Mouse (Mus musculus): ENCODE measurements around the gene Gm21987. TPM values are rescaled to one million over a fixed set of nuclear protein-coding genes. Genes with fewer than 3 reads are reported as not detected.

The Gm21987 gene
- not detected in 2 replicates for total RNA-seq (2012; rRNA removed)

- peak; percentile 84 for DNase-seq (ENCODE audit: low read depth, low spot score)
- peaks cover 2 to 8% of the 10 kb centered on the region in 2 experiments; a peak in 2 of 4 replicates for H3K4me1 ChIP-seq (ENCODE audit: control insufficient read depth in 2 of 2, insufficient read depth in 2 of 2, low read length in 2 of 2, poor library complexity in 1 of 2)
- H3K9me3 ChIP-seq (ENCODE audit: control insufficient read depth, insufficient read depth, low read depth, low read length): no peaks in the 10 kb centered on the region
- H3K9ac ChIP-seq (ENCODE audit: insufficient read depth, low read depth, low read length, poor library complexity, severe bottlenecking): peak within 1 kb of the TSS; percentile 96
- in situ Hi-C loops (cut with MboI; ENCODE audit: low sequenced_read_pairs in 2 of 2, unreplicated experiment in 2 of 2): loop anchor here (10.0 to 25.0 kb wide), 3 partner anchors 138 to 716 kb away; no protein-coding TSS in a partner anchor
- TF ChIP-seq CHD2 (IDR thresholded peaks at IDR 0.05; ENCODE audit: low read depth, low read length): no peak
- peak within 1 kb of the TSS; percentile 88 to 94 for H3K4me3 ChIP-seq (ENCODE audit: insufficient read depth in 1 of 2, low read depth in 1 of 2, low read length in 2 of 2, poor library complexity in 1 of 2, severe bottlenecking in 1 of 2)
- H3K36me3 ChIP-seq (ENCODE audit: control insufficient read depth, insufficient read depth, low read length, poor library complexity, severe bottlenecking): peaks cover 13% of the 10 kb centered on the region
- peak within 1 kb of the TSS; percentile 76 for H3K27ac ChIP-seq (ENCODE audit: insufficient read depth, low read depth, low read length, poor library complexity, severe bottlenecking)
These were observed at the start of gene Gm21987, which contains the start of gene Cox17 for GRCm38 (mm10) chr16:38346529-38347325. Gene Gm21987 (plus strand): TSS chr16:38347040. Gene Cox17 (plus strand): TSS chr16:38346991.

DNA sequence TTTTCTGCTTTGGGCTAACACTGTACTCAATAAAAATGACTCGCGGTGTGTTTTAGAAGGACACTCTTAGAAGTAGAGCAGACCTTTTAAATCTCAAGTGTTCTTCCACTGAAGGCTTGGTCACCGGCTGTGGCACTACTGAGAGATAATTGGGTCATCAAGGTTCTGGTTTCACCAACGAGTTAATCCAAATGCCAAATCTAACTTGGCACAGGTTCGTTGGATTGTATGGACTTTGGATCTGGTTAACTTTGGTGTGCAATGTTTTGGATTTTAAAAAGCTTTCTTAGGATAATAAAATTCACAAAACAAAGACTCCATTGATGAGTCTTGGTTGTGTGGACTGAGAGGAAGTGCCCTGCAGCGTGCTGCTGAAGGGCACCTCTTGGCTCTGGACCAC lies 48.4 kb upstream of the Gm21987 start:
- TF ChIP-seq ZC3H11A (IDR thresholded peaks at IDR 0.05; ENCODE audit: borderline replicate concordance, low read depth, low read length): no peak
- no peak for TF ChIP-seq HCFC1 (IDR thresholded peaks at IDR 0.05; ENCODE audit: borderline replicate concordance, insufficient read depth, low read length)
- TF ChIP-seq CHD2 (IDR thresholded peaks at IDR 0.05; ENCODE audit: low read depth, low read length): no peak
- TF ChIP-seq ZNF384 (IDR thresholded peaks at IDR 0.05; ENCODE audit: low read depth, low read length): no peak
- in situ Hi-C loops (cut with MboI; ENCODE audit: low sequenced_read_pairs in 2 of 2, unreplicated experiment in 2 of 2): no loop called here
- DNase-seq (ENCODE audit: low read depth, low spot score): no peak
- Histone ChIP-seq H3K4me1 (ENCODE audit: control insufficient read depth in 2 of 2, insufficient read depth in 2 of 2, low read length in 2 of 2, poor library complexity in 1 of 2) (peaks cover 0 to 2% of the 10 kb centered on the region in 2 experiments; a peak in 1 of 4 replicates), H3K9ac (ENCODE audit: insufficient read depth, low read depth, low read length, poor library complexity, severe bottlenecking) (no peak overlapping the region), H3K4me3 (ENCODE audit: insufficient read depth in 1 of 2, low read depth in 1 of 2, low read length in 2 of 2, poor library complexity in 1 of 2, severe bottlenecking in 1 of 2) (no peak overlapping the region), H3K9me3 (ENCODE audit: control insufficient read depth, insufficient read depth, low read depth, low read length) (no peaks in the 10 kb centered on the region), H3K36me3 (ENCODE audit: control insufficient read depth, insufficient read depth, low read length, poor library complexity, severe bottlenecking) (no peaks in the 10 kb centered on the region), H3K27ac (ENCODE audit: insufficient read depth, low read depth, low read length, poor library complexity, severe bottlenecking) (no peak overlapping the region)

DNA sequence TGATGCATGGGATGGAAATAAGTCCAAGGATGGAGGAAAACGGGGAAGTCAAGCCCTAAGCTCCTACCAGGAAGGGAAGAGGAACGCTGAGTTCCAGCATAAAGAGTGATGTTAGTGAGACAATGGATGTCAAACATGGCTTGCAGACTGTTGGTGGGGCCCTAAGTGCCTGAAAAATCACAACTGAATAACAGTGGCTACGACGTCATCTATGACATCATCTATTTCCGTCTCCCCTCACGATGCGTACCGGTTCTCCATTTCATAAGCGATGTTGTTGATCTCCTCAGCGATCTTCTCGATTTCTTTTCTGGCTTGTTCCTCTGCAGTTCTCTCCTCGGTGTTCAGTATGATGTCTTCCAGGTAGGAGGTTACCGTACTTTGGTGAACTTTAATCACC lies 44.5 kb upstream of the Gm21987 start:
- no peaks in the 10 kb centered on the region for H3K36me3 ChIP-seq (ENCODE audit: control insufficient read depth, insufficient read depth, low read length, poor library complexity, severe bottlenecking)
- H3K4me3 ChIP-seq (ENCODE audit: insufficient read depth in 1 of 2, low read depth in 1 of 2, low read length in 2 of 2, poor library complexity in 1 of 2, severe bottlenecking in 1 of 2): no peak overlapping the region
- H3K9ac ChIP-seq (ENCODE audit: insufficient read depth, low read depth, low read length, poor library complexity, severe bottlenecking): no peak overlapping the region
- DNase-seq (ENCODE audit: low read depth, low spot score): no peak
- H3K4me1 ChIP-seq (ENCODE audit: control insufficient read depth in 2 of 2, insufficient read depth in 2 of 2, low read length in 2 of 2, poor library complexity in 1 of 2): peaks cover 7 to 17% of the 10 kb centered on the region in 2 experiments; a peak in 2 of 4 replicates
- no peaks in the 10 kb centered on the region for H3K9me3 ChIP-seq (ENCODE audit: control insufficient read depth, insufficient read depth, low read depth, low read length)
- TF ChIP-seq HCFC1 (IDR thresholded peaks at IDR 0.05; ENCODE audit: borderline replicate concordance, insufficient read depth, low read length) (no peak), ZC3H11A (IDR thresholded peaks at IDR 0.05; ENCODE audit: borderline replicate concordance, low read depth, low read length) (no peak), CHD2 (IDR thresholded peaks at IDR 0.05; ENCODE audit: low read depth, low read length) (no peak), ZNF384 (IDR thresholded peaks at IDR 0.05; ENCODE audit: low read depth, low read length) (no peak), MAFK (IDR thresholded peaks at IDR 0.05; ENCODE audit: insufficient read depth, low read depth, low read length) (no peak)
- no peak overlapping the region for H3K27ac ChIP-seq (ENCODE audit: insufficient read depth, low read depth, low read length, poor library complexity, severe bottlenecking)
- in situ Hi-C loops (cut with MboI; ENCODE audit: low sequenced_read_pairs in 2 of 2, unreplicated experiment in 2 of 2): no loop called here

GRCm38 (mm10) chr16:38304460-38305194 lies 42.2 kb upstream of the Gm21987 start:
- peak; percentile 42; the same call in 1 of the 2 replicates for TF ChIP-seq ZNF384 (IDR thresholded peaks at IDR 0.05; ENCODE audit: low read depth, low read length)
- no peak for TF ChIP-seq MAFK (IDR thresholded peaks at IDR 0.05; ENCODE audit: insufficient read depth, low read depth, low read length)
- peak; percentile 47 for DNase-seq (ENCODE audit: low read depth, low spot score)
- in situ Hi-C loops (cut with MboI; ENCODE audit: low sequenced_read_pairs in 2 of 2, unreplicated experiment in 2 of 2): no loop called here

More at GRCm38 (mm10) chr16:38304460-38305194, 42.2 kb upstream of the Gm21987 start:
- H3K36me3 ChIP-seq (ENCODE audit: control insufficient read depth, insufficient read depth, low read length, poor library complexity, severe bottlenecking): no peaks in the 10 kb centered on the region
- H3K4me1 ChIP-seq (ENCODE audit: control insufficient read depth in 2 of 2, insufficient read depth in 2 of 2, low read length in 2 of 2, poor library complexity in 1 of 2): peaks cover 7 to 17% of the 10 kb centered on the region in 2 experiments; a peak in 2 of 4 replicates
- no peaks in the 10 kb centered on the region for H3K9me3 ChIP-seq (ENCODE audit: control insufficient read depth, insufficient read depth, low read depth, low read length)
- H3K27ac ChIP-seq (ENCODE audit: insufficient read depth, low read depth, low read length, poor library complexity, severe bottlenecking): no peak overlapping the region
- H3K9ac ChIP-seq (ENCODE audit: insufficient read depth, low read depth, low read length, poor library complexity, severe bottlenecking): peak overlapping the region; percentile 0; the same call in 1 of the 2 replicates
- H3K4me3 ChIP-seq (ENCODE audit: insufficient read depth in 1 of 2, low read depth in 1 of 2, low read length in 2 of 2, poor library complexity in 1 of 2, severe bottlenecking in 1 of 2): peak overlapping the region in 1 of 2 experiments; percentile 35; a peak in 2 of 4 replicates

Measured in ES-E14 (cell line).